ENCODE assay signal across 10 mouse cellular contexts in the genomic region with DNA sequence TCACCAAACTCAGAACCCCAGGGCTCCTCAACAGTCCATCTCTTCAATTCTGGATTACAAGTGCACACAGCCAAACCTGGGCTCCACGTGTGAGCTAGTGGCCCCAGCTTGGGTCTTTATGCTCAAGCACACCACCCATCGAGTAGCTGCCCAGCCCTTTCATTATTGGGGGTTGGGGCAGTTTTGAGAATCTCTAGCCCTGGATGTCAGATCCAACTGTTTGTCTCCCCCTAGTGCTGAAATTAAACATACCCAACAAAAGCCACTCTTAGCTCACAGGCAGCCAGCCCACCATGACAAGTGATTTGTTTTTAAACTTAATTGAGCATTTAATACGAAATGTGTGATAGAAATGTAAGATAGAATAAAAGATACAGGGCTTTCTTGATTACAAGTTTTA. TPM values are rescaled to one million over a fixed set of nuclear protein-coding genes. Genes with fewer than 3 reads are reported as not detected.
DNase-seq lines count a peak whose midpoint lies in the region; TF ChIP-seq lines count a peak whose summit lies in the region.
"Had no signal": no experiment of that assay in that cellular context is flagged by ENCODE, and none has a peak within 500 bp of the region (broad histone marks: within the 10 kb centered on the region; RNA-seq: fewer than 3 reads in every experiment).

No protein-coding gene starts in this region.

- H3K27me3 ChIP-seq in cerebellum, adult 2 months (ENCODE audit: control insufficient read depth, insufficient read depth, low read length): no peaks in the 10 kb centered on the region
- H3K27me3 ChIP-seq: neural tube, embryonic 12.5 days had no signal

- H3K4me3 ChIP-seq in cerebellum, adult 2 months (replicated peaks; ENCODE audit: insufficient read depth, low read depth, low read length): no peak overlapping the region
- H3K4me3 ChIP-seq in layer of hippocampus, adult 2 months: no peak overlapping the region
- H3K4me3 ChIP-seq: erythroblast, embryonic 14.5 days; neural tube, embryonic 12.5 days had no signal

- peak; percentile 33; the same call in 1 of the 2 replicates for TF ChIP-seq CTCF in cerebellum, adult 2 months (IDR thresholded peaks at IDR 0.05; ENCODE audit: borderline replicate concordance, insufficient read depth, low read depth, low read length)
- TF ChIP-seq CTCF in layer of hippocampus, adult 2 months (conservative IDR thresholded peaks at IDR 0.05): peak; percentile 84
- TF ChIP-seq CTCF in brain, embryonic 14.5 days (IDR thresholded peaks at IDR 0.05; ENCODE audit: borderline replicate concordance, extremely low read depth, insufficient read depth, insufficient read length): peak; percentile 43; the same call in 1 of the 2 replicates

- 26% methylated on average over 3 of the region's 3 CpGs for WGBS in cerebellum, adult 2 months

- intact Hi-C loops in left cerebral cortex, postnatal 10 days (cut with DNase I): no loop called here

- H3K27ac ChIP-seq in cerebellum, adult 2 months (ENCODE audit: insufficient read depth, low read length): no peak overlapping the region
- H3K27ac ChIP-seq in layer of hippocampus, adult 2 months: no peak overlapping the region
- H3K27ac ChIP-seq: neural tube, embryonic 12.5 days had no signal

- no peak for DNase-seq in cerebellum, adult 2 months
- DNase-seq in cerebellum, adult 9-11 months: no peak
- peak in 1 of 2 experiments; percentile 45 for DNase-seq in layer of hippocampus, adult 2 months (ENCODE audit: low spot score in 2 of 2)
- no peak for DNase-seq in layer of hippocampus, adult 9-11 months
- peak; percentile 44 for DNase-seq in brain, embryonic 14.5 days (ENCODE audit: low read depth)
- DNase-seq in mesoderm, embryonic 11.5 days (ENCODE audit: low read depth, low spot score): peak; percentile 39
- DNase-seq in gastrocnemius, adult 8-10 months (ENCODE audit: low spot score in 2 of 2): no peak
- DNase-seq in left cerebral cortex, postnatal 10 days (ENCODE audit: extremely low spot score in 1 of 2, low spot score in 2 of 2): no peak

- TF ChIP-seq POLR2A in cerebellum, adult 2 months (IDR thresholded peaks at IDR 0.05; ENCODE audit: borderline replicate concordance, insufficient read depth, low read length): no peak
- no peak for TF ChIP-seq POLR2A in brain, embryonic 14.5 days (IDR thresholded peaks at IDR 0.05; ENCODE audit: borderline replicate concordance, extremely low read depth, insufficient read depth, insufficient read length, poor library complexity, severe bottlenecking)

- peaks cover 10% of the 10 kb centered on the region for H3K4me1 ChIP-seq in cerebellum, adult 2 months (ENCODE audit: control insufficient read depth, insufficient read depth, low read length)

RNA-seq across cellular contexts. Expression of a gene that starts 3.5 kb away (rescaled TPM):
- polyA plus RNA-seq in cerebellum, adult 2 months (2012; rRNA removed): 775 and 784 TPM in 2 replicates
- 100 to 1,000 TPM; 606 to 625 TPM for total RNA-seq in layer of hippocampus, adult 2 months (2021)
- 1,437 and 1,564 TPM in 2 replicates for polyA plus RNA-seq in brain, embryonic 14.5 days (2012; rRNA removed)
- 100 to 1,000 TPM; 756 to 885 (median 813) TPM for total RNA-seq in gastrocnemius, adult 8-10 months (2022)
- total RNA-seq in left cerebral cortex, postnatal 10 days (2021): 100 to 1,000 TPM; 621 to 626 TPM

Comparison
In these comparisons a context has a peak if more than half of its experiments do, and no peak if none do; other contexts are left out.
1. DNase-seq: peak in brain, embryonic 14.5 days (single experiment) and mesoderm, embryonic 11.5 days (single experiment); none in cerebellum, adult 2 months (0 of 2), cerebellum, adult 9-11 months (single experiment), layer of hippocampus, adult 9-11 months (single experiment), gastrocnemius, adult 8-10 months (0 of 2) and left cerebral cortex, postnatal 10 days (0 of 2).
2. CTCF ChIP-seq: peak in every context shown above with its lines; median percentile 84 in layer of hippocampus, adult 2 months; 43 in brain, embryonic 14.5 days; 33 in cerebellum, adult 2 months.